Mouse (Mus musculus): Measurements from ENCODE around the gene P2ry12. TPM values are rescaled to one million over a fixed set of nuclear protein-coding genes. Genes with fewer than 3 reads are reported as not detected.

The P2ry12 gene
- polyA plus RNA-seq, 2 experiments: 2.5 to 3.3 TPM

DNA sequence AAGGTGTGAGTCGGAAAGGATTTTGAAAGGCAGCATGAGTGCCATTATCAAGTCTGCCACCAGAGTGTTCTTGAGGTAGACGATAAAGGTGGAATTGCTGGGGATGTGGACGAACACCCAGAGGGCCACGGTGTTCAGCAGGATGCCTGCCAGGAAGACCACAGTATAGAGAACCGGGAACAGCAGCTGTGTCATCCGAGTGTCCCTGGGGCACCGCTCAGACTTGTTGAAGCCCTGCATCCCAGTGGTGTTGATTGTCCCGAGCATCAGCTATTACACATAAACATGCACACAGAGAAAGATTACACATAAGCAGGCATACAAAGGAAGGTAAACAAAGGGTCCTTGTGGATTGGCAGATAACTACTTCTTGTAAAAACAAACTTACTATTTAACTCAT, 52.6 kb downstream of the P2ry12 start:
- H3K36me3 ChIP-seq (ENCODE audit: control insufficient read depth, insufficient read depth, low read length): no peaks in the 10 kb centered on the region
- H3K9me3 ChIP-seq (ENCODE audit: control insufficient read depth, low read length): no peaks in the 10 kb centered on the region
- no peak overlapping the region for H3K4me3 ChIP-seq (replicated peaks; ENCODE audit: low read length)
- H3K4me2 ChIP-seq (replicated peaks; ENCODE audit: low read depth, low read length, severe bottlenecking): no peak overlapping the region
- no peak overlapping the region for H3K9ac ChIP-seq (ENCODE audit: low read depth, low read length, severe bottlenecking)
- no peak for ATAC-seq (ENCODE audit: low FRiP score, low read depth)
- H3K4me1 ChIP-seq (ENCODE audit: control insufficient read depth, insufficient read depth, low read length): peaks cover 9% of the 10 kb centered on the region; the same call in 1 of the 2 replicates
- H3K27ac ChIP-seq (replicated peaks; ENCODE audit: low read depth, low read length): no peak overlapping the region
- no peak for DNase-seq (ENCODE audit: low spot score)
- H3K27me3 ChIP-seq (ENCODE audit: control insufficient read depth, insufficient read depth, low read length): no peaks in the 10 kb centered on the region
- TF ChIP-seq POLR2A (IDR thresholded peaks at IDR 0.05; ENCODE audit: borderline replicate concordance, extremely low read depth, insufficient read depth, insufficient read length): no peak
- 78% methylated on average over 8 of the region's 8 CpGs for WGBS

DNA sequence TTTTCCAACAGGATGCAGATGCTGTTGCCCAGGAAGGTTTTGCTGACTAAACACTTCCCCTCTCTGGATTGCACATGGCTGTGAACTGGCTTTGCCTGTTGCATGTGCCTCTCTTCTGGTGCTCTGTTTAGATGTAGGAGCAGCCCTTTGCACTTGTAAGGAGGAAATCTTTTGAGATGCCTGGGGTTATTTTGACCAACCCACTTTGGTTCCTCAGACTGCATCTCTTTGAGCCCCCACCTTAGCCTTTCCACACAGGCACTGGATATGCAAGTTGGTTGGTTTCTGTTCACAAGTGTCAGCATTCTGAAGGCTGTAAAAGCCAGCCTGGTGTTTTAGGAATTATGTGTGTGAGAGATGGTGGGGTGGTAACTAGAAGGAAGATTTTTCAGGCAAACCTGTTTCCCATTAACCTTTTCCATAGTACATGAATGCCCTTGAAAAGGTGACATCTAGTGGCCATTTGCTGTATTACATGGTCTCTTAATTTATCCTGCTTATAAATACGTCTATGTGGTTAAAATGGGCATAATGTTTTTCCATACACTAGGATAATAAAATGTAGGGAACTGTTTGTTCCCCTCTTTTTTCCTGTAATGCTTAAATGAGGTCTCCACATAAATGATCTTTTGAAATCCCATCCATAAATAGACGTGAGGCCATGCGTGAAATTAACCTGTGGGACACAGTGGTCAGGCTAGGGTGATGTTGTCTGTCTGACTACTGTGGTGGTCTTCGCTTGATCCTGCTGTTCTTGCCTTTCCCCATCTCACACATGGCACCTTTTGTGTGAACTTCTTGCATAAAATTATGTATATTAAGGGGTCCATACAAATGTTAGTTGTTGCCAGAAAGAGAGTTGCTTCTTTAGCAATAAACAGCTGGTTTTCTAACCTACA, 53.8 kb downstream of the P2ry12 start:
- H3K27ac ChIP-seq (replicated peaks; ENCODE audit: low read depth, low read length): no peak overlapping the region
- no peak overlapping the region for H3K4me2 ChIP-seq (replicated peaks; ENCODE audit: low read depth, low read length, severe bottlenecking)
- peak; percentile 91 for DNase-seq (ENCODE audit: low spot score)
- H3K27me3 ChIP-seq (ENCODE audit: control insufficient read depth, insufficient read depth, low read length): no peaks in the 10 kb centered on the region
- H3K4me1 ChIP-seq (ENCODE audit: control insufficient read depth, insufficient read depth, low read length): peaks cover 14% of the 10 kb centered on the region; the same call in 1 of the 2 replicates
- peak; percentile 56; the same call in 1 of the 2 replicates for ATAC-seq (ENCODE audit: low FRiP score, low read depth)
- no peak overlapping the region for H3K4me3 ChIP-seq (replicated peaks; ENCODE audit: low read length)
- WGBS: 64% methylated on average over 4 of the region's 4 CpGs
- no peak for TF ChIP-seq POLR2A (IDR thresholded peaks at IDR 0.05; ENCODE audit: borderline replicate concordance, extremely low read depth, insufficient read depth, insufficient read length)
- no peaks in the 10 kb centered on the region for H3K36me3 ChIP-seq (ENCODE audit: control insufficient read depth, insufficient read depth, low read length)
- H3K9ac ChIP-seq (ENCODE audit: low read depth, low read length, severe bottlenecking): no peak overlapping the region
- no peaks in the 10 kb centered on the region for H3K9me3 ChIP-seq (ENCODE audit: control insufficient read depth, low read length)

GRCm38 (mm10) chr3:59205941-59206340, 56.7 kb downstream of the P2ry12 start:
- no peak for TF ChIP-seq POLR2A (IDR thresholded peaks at IDR 0.05; ENCODE audit: borderline replicate concordance, extremely low read depth, insufficient read depth, insufficient read length)
- DNase-seq (ENCODE audit: low spot score): no peak
- no peak overlapping the region for H3K9ac ChIP-seq (ENCODE audit: low read depth, low read length, severe bottlenecking)
- WGBS: 83% methylated on average over 4 of the region's 4 CpGs
- H3K4me1 ChIP-seq (ENCODE audit: control insufficient read depth, insufficient read depth, low read length): peaks cover 14% of the 10 kb centered on the region; the same call in 1 of the 2 replicates
- ATAC-seq (ENCODE audit: low FRiP score, low read depth): no peak
- H3K4me3 ChIP-seq (replicated peaks; ENCODE audit: low read length): no peak overlapping the region
- no peaks in the 10 kb centered on the region for H3K9me3 ChIP-seq (ENCODE audit: control insufficient read depth, low read length)
- H3K36me3 ChIP-seq (ENCODE audit: control insufficient read depth, insufficient read depth, low read length): no peaks in the 10 kb centered on the region
- no peak overlapping the region for H3K27ac ChIP-seq (replicated peaks; ENCODE audit: low read depth, low read length)
- no peaks in the 10 kb centered on the region for H3K27me3 ChIP-seq (ENCODE audit: control insufficient read depth, insufficient read depth, low read length)
- H3K4me2 ChIP-seq (replicated peaks; ENCODE audit: low read depth, low read length, severe bottlenecking): no peak overlapping the region

GRCm38 (mm10) chr3:59204719-59205503, 57.8 kb downstream of the P2ry12 start:
- ATAC-seq (ENCODE audit: low FRiP score, low read depth) (peak; percentile 31; the same call in 1 of the 2 replicates), DNase-seq (ENCODE audit: low spot score) (peak; percentile 60)
- peaks cover 14% of the 10 kb centered on the region; the same call in 1 of the 2 replicates for H3K4me1 ChIP-seq (ENCODE audit: control insufficient read depth, insufficient read depth, low read length)
- no peak overlapping the region for H3K9ac ChIP-seq (ENCODE audit: low read depth, low read length, severe bottlenecking)
- no peak overlapping the region for H3K4me2 ChIP-seq (replicated peaks; ENCODE audit: low read depth, low read length, severe bottlenecking)
- H3K4me3 ChIP-seq (replicated peaks; ENCODE audit: low read length): no peak overlapping the region
- no peaks in the 10 kb centered on the region for H3K27me3 ChIP-seq (ENCODE audit: control insufficient read depth, insufficient read depth, low read length)
- no peaks in the 10 kb centered on the region for H3K9me3 ChIP-seq (ENCODE audit: control insufficient read depth, low read length)
- no peaks in the 10 kb centered on the region for H3K36me3 ChIP-seq (ENCODE audit: control insufficient read depth, insufficient read depth, low read length)
- 38% methylated on average over 11 of the region's 11 CpGs for WGBS
- H3K27ac ChIP-seq (replicated peaks; ENCODE audit: low read depth, low read length): no peak overlapping the region
- TF ChIP-seq POLR2A (IDR thresholded peaks at IDR 0.05; ENCODE audit: borderline replicate concordance, extremely low read depth, insufficient read depth, insufficient read length): no peak

DNA sequence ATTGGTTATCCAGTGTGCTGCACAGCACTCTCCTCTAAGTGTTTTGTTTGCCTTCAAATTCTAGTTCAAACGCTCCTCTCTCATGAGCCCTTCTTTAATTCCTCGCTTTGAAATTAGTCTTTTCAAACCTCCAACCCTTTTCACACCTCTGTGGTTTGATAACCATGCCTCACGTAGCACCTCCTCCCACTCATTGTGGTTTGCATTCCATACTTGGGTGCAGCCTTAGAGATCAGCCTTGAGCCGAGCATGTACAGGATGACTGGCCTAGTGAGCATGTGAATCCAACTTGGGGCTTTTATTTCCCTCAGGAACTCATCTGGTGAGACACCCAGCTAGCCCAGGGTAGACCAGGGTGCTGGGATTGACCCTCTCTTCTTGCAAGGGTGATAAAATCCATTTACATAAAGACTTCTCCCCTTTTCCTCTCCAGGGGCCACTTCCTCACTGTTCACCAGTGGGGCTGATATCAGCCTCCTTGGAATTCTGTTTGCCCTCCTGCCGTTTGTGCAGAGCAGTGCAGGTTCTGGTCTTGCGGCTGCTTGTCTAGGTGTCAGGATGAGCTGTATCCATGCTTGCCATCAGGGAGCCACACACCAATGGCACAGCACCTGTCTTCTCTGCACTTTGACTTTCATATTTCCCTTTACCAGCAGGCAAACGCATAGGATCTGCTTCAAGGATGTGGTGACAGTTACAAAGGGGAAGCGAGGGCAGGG, 58.7 kb downstream of the P2ry12 start:
- no peak for DNase-seq (ENCODE audit: low spot score)
- H3K27ac ChIP-seq (replicated peaks; ENCODE audit: low read depth, low read length): no peak overlapping the region

More for the DNA sequence above, 58.7 kb downstream of the P2ry12 start:
- no peak overlapping the region for H3K4me2 ChIP-seq (replicated peaks; ENCODE audit: low read depth, low read length, severe bottlenecking)
- H3K4me1 ChIP-seq (ENCODE audit: control insufficient read depth, insufficient read depth, low read length): peaks cover 14% of the 10 kb centered on the region; the same call in 1 of the 2 replicates
- no peak overlapping the region for H3K4me3 ChIP-seq (replicated peaks; ENCODE audit: low read length)
- no peak overlapping the region for H3K9ac ChIP-seq (ENCODE audit: low read depth, low read length, severe bottlenecking)
- no peaks in the 10 kb centered on the region for H3K36me3 ChIP-seq (ENCODE audit: control insufficient read depth, insufficient read depth, low read length)
- 71% methylated on average over 8 of the region's 8 CpGs for WGBS
- no peak for TF ChIP-seq POLR2A (IDR thresholded peaks at IDR 0.05; ENCODE audit: borderline replicate concordance, extremely low read depth, insufficient read depth, insufficient read length)
- H3K27me3 ChIP-seq (ENCODE audit: control insufficient read depth, insufficient read depth, low read length): no peaks in the 10 kb centered on the region
- ATAC-seq (ENCODE audit: low FRiP score, low read depth): no peak
- H3K9me3 ChIP-seq (ENCODE audit: control insufficient read depth, low read length): no peaks in the 10 kb centered on the region
